Mouse (Mus musculus) forebrain, embryonic 10.5 days (tissue): ENCODE data around the gene Tas2r103. TPM values are rescaled to one million over a fixed set of nuclear protein-coding genes. Genes with fewer than 3 reads are reported as not detected.

ENCODE experiments used
- DNase-seq: peaks from one replicate; pipeline ENCODE4 v3.0.0-alpha.2; 2017; ENCODE audit warnings: low spot score; ENCODE audit errors: extremely low spot score
- H3K27ac ChIP-seq: fragments of 300-500 bp; sonication (generic); 2 replicates; pipeline ENCODE4 v1.5.1; 2016; ENCODE audit warnings: mild to moderate bottlenecking
- H3K27me3 ChIP-seq: fragments of 300-500 bp; sonication (generic); 2 replicates; pipeline ENCODE4 v1.6.1; 2016; ENCODE audit warnings: mild to moderate bottlenecking; ENCODE audit not compliant: poor library complexity, severe bottlenecking
- H3K36me3 ChIP-seq: fragments of 300-500 bp; sonication (generic); replicated peaks from 2 replicates; pipeline ENCODE4 v1.6.1; 2016; ENCODE audit warnings: mild to moderate bottlenecking, moderate library complexity
- H3K4me1 ChIP-seq: fragments of 300-500 bp; sonication (generic); 2 replicates; pipeline ENCODE4 v1.6.1; 2016
- H3K4me3 ChIP-seq: fragments of 300-500 bp; sonication (generic); 2 replicates; pipeline ENCODE4 v1.5.1; 2016; ENCODE audit warnings: mild to moderate bottlenecking, moderate library complexity
- H3K9me3 ChIP-seq: fragments of 300-500 bp; sonication (generic); 2 replicates; pipeline ENCODE4 v1.6.1; 2016; ENCODE audit warnings: mild to moderate bottlenecking, moderate library complexity
- WGBS: fragments of 180-500 bp; shearing (Covaris S2); methylation state at CpG from one replicate; pipeline ENCODE4 v1.1.7; 2016; 5-methylcytosine and 5-hydroxymethylcytosine counted together
- polyA plus RNA-seq: library from polyadenylated mRNA; unstranded; fragments of >200 nt; fragmentation: Nextera tagmentation; extraction: Ambion mirVana; gene quantifications from 2 replicates; pipeline ENCODE4 v1.2.1, GENCODE M21; 2016

Tas2r103 gene
- polyA plus RNA-seq: not detected in 2 replicates

- DNase-seq: no peak
- Histone ChIP-seq H3K36me3 (no peaks in the 10 kb centered on the region), H3K9me3 (no peaks in the 10 kb centered on the region), H3K27me3 (no peaks in the 10 kb centered on the region), H3K27ac (no peak within 1 kb of the TSS), H3K4me1 (no peaks in the 10 kb centered on the region), H3K4me3 (no peak within 1 kb of the TSS)
- WGBS: 87% methylated on average over 2 of the region's 2 CpGs
Measured at GRCm38 (mm10) chr6:133037001-133037400, at the start of gene Tas2r103. TSS of gene Tas2r103 (minus strand) at chr6:133037101.

GRCm38 (mm10) chr6:133055716-133056115 is 18.8 kb upstream of the Tas2r103 start, which contains the start of gene Tas2r140:
TSS of gene Tas2r140 (minus strand) at chr6:133055816.
- Histone ChIP-seq H3K27me3 (no peaks in the 10 kb centered on the region), H3K27ac (no peak within 1 kb of the TSS), H3K36me3 (no peaks in the 10 kb centered on the region), H3K4me1 (no peaks in the 10 kb centered on the region), H3K9me3 (no peaks in the 10 kb centered on the region), H3K4me3 (no peak within 1 kb of the TSS)
- no peak for DNase-seq

Other genes starting within 250 kb of the Tas2r103 start
- not detected in 2 replicates for gene Tas2r117, start 234.3 kb downstream of the Tas2r103 start, polyA plus RNA-seq
- not detected in 2 replicates for gene Tas2r123, start 190.0 kb downstream of the Tas2r103 start, polyA plus RNA-seq
- not detected in 2 replicates for gene Tas2r116, start 181.7 kb downstream of the Tas2r103 start, polyA plus RNA-seq
- gene Tas2r110, start 169.1 kb downstream of the Tas2r103 start, polyA plus RNA-seq: not detected in 2 replicates
- gene Tas2r113, start 144.1 kb downstream of the Tas2r103 start, polyA plus RNA-seq: not detected in 2 replicates
- gene Tas2r125, start 127.5 kb downstream of the Tas2r103 start, polyA plus RNA-seq: not detected in 2 replicates
- gene Tas2r129, start 86.0 kb downstream of the Tas2r103 start, polyA plus RNA-seq: not detected in 2 replicates
- gene Tas2r131, start 79.2 kb downstream of the Tas2r103 start, polyA plus RNA-seq: not detected in 2 replicates
- gene Tas2r109, start 56.1 kb downstream of the Tas2r103 start, polyA plus RNA-seq: not detected in 2 replicates
- not detected in 2 replicates for gene Tas2r140, start 18.7 kb upstream of the Tas2r103 start, polyA plus RNA-seq
- 58.9 and 62.0 TPM in 2 replicates for gene Smim10l1, start 67.8 kb upstream of the Tas2r103 start, polyA plus RNA-seq